Mouse (Mus musculus) hindbrain, embryonic 13.5 days (tissue): Measurements from ENCODE around the gene Slc13a1. TPM values are rescaled to one million over a fixed set of nuclear protein-coding genes. Genes with fewer than 3 reads are reported as not detected.

Experiments used
- ATAC-seq: fragments of 200-750 bp; cut with Nextera tagmentation; 2 replicates; pipeline ENCODE4 v1.8.0; 2017; ENCODE audit warnings: moderate TSS enrichment; ENCODE audit not compliant: low FRiP score
- H3K27ac ChIP-seq: fragments of 300-500 bp; sonication (generic); 2 replicates; pipeline ENCODE4 v1.5.1; 2015; ENCODE audit warnings: inconsistent platforms, mild to moderate bottlenecking, moderate library complexity
- H3K27me3 ChIP-seq: fragments of 300-500 bp; sonication (generic); 2 replicates; pipeline ENCODE4 v1.6.1; 2015; ENCODE audit warnings: mild to moderate bottlenecking, inconsistent platforms
- H3K36me3 ChIP-seq: fragments of 300-500 bp; sonication (generic); 2 replicates; pipeline ENCODE4 v1.6.1; 2015; ENCODE audit warnings: mild to moderate bottlenecking, inconsistent platforms
- H3K4me1 ChIP-seq: fragments of 300-500 bp; sonication (generic); replicated peaks from 2 replicates; pipeline ENCODE4 v1.6.1; 2015; ENCODE audit warnings: inconsistent platforms
- H3K4me2 ChIP-seq: fragments of 300-500 bp; sonication (generic); 2 replicates; pipeline ENCODE4 v1.6.1; 2015; ENCODE audit warnings: inconsistent platforms, mild to moderate bottlenecking, moderate library complexity
- H3K4me3 ChIP-seq: fragments of 300-500 bp; sonication (generic); 2 replicates; pipeline ENCODE4 v1.5.1; 2015; ENCODE audit warnings: mild to moderate bottlenecking, inconsistent platforms
- H3K9ac ChIP-seq: fragments of 300-500 bp; sonication (generic); 2 replicates; pipeline ENCODE4 v1.6.1; 2015; ENCODE audit warnings: mild to moderate bottlenecking, inconsistent platforms
- H3K9me3 ChIP-seq: fragments of 300-500 bp; sonication (generic); 2 replicates; pipeline ENCODE4 v1.6.1; 2016; ENCODE audit warnings: inconsistent platforms
- WGBS: fragments of 180-500 bp; shearing (Covaris S2); methylation state at CpG from one replicate; pipeline ENCODE4 v1.1.7; 2015; 5-methylcytosine and 5-hydroxymethylcytosine counted together
- polyA plus RNA-seq: library from polyadenylated mRNA; unstranded; fragments of >200 nt; fragmentation: Nextera tagmentation; extraction: Ambion mirVana; gene quantifications from 2 replicates; pipeline ENCODE4 v1.2.1, GENCODE M21; 2015

The Slc13a1 gene
- polyA plus RNA-seq, 1 experiment from 2014 or later, result 0.13 TPM

- Histone ChIP-seq H3K4me3 (no peak overlapping the region), H3K27ac (no peak overlapping the region), H3K27me3 (no peaks in the 10 kb centered on the region), H3K4me1 (no peaks in the 10 kb centered on the region), H3K9me3 (no peaks in the 10 kb centered on the region), H3K4me2 (no peak overlapping the region), H3K36me3 (no peaks in the 10 kb centered on the region), H3K9ac (no peak overlapping the region)
- ATAC-seq, result no peak
- WGBS, result 81% methylated on average over 1 of the region's 1 CpGs
Measured at GRCm38 (mm10) chr6:24159795-24160194, 8.1 kb downstream of the Slc13a1 start.

GRCm38 (mm10) chr6:24154901-24155300 is 13.0 kb downstream of the Slc13a1 start:
- Histone ChIP-seq H3K4me1 (no peaks in the 10 kb centered on the region), H3K27ac (no peak overlapping the region), H3K27me3 (no peaks in the 10 kb centered on the region), H3K4me3 (no peak overlapping the region), H3K36me3 (no peaks in the 10 kb centered on the region), H3K9me3 (no peaks in the 10 kb centered on the region), H3K9ac (no peak overlapping the region), H3K4me2 (no peak overlapping the region)
- 74% methylated on average over 4 of the region's 4 CpGs for WGBS
- ATAC-seq, result no peak

GRCm38 (mm10) chr6:24132951-24133350 is 34.9 kb downstream of the Slc13a1 start:
- Histone ChIP-seq H3K4me2 (no peak overlapping the region), H3K4me1 (no peaks in the 10 kb centered on the region), H3K27ac (no peak overlapping the region), H3K4me3 (no peak overlapping the region), H3K9ac (no peak overlapping the region), H3K27me3 (no peaks in the 10 kb centered on the region), H3K9me3 (no peaks in the 10 kb centered on the region), H3K36me3 (no peaks in the 10 kb centered on the region)
- no peak for ATAC-seq
- whole genome bisulfite sequencing, result 89% methylated on average over 4 of the region's 4 CpGs

- Histone ChIP-seq H3K27ac (no peak overlapping the region), H3K4me3 (no peak overlapping the region), H3K9me3 (no peaks in the 10 kb centered on the region), H3K27me3 (no peaks in the 10 kb centered on the region), H3K9ac (no peak overlapping the region), H3K4me1 (no peaks in the 10 kb centered on the region), H3K4me2 (no peak overlapping the region), H3K36me3 (no peaks in the 10 kb centered on the region)
- ATAC-seq, result no peak
Measured at GRCm38 (mm10) chr6:24122632-24123031, 45.3 kb downstream of the Slc13a1 start.

GRCm38 (mm10) chr6:24111614-24112013 is 56.3 kb downstream of the Slc13a1 start:
- H3K4me1 ChIP-seq, result no peaks in the 10 kb centered on the region
- 91% methylated on average over 8 of the region's 8 CpGs for WGBS
- H3K9ac ChIP-seq, result no peak overlapping the region
- no peak overlapping the region for H3K4me2 ChIP-seq
- H3K9me3 ChIP-seq, result 0 out of 2 replicates have a peak, but pooled peaks cover 4% of the 10 kb centered on the region
- H3K27ac ChIP-seq, result no peak overlapping the region
- no peaks in the 10 kb centered on the region for H3K27me3 ChIP-seq
- no peak for ATAC-seq
- H3K4me3 ChIP-seq, result no peak overlapping the region
- no peaks in the 10 kb centered on the region for H3K36me3 ChIP-seq

- no peaks in the 10 kb centered on the region for H3K27me3 ChIP-seq
- H3K36me3 ChIP-seq, result no peaks in the 10 kb centered on the region
- H3K4me3 ChIP-seq, result no peak overlapping the region
- H3K9me3 ChIP-seq, result 0 out of 2 replicates have a peak, but pooled peaks cover 4% of the 10 kb centered on the region
- no peak for ATAC-seq
- peaks cover 7% of the 10 kb centered on the region for H3K4me1 ChIP-seq
- 94% methylated on average over 4 of the region's 4 CpGs for WGBS
- H3K4me2 ChIP-seq, result no peak overlapping the region
- no peak overlapping the region for H3K27ac ChIP-seq
- no peak overlapping the region for H3K9ac ChIP-seq
Measured at GRCm38 (mm10) chr6:24108471-24108870, 59.4 kb downstream of the Slc13a1 start.

- H3K9me3 ChIP-seq, result 0 out of 2 replicates have a peak, but pooled peaks cover 4% of the 10 kb centered on the region
- ATAC-seq, result peak; percentile 82
- no peaks in the 10 kb centered on the region for H3K27me3 ChIP-seq
- peaks cover 7% of the 10 kb centered on the region for H3K4me1 ChIP-seq
- H3K4me3 ChIP-seq, result no peak overlapping the region
- H3K36me3 ChIP-seq, result no peaks in the 10 kb centered on the region
- no peak overlapping the region; the same call in 1 of the 2 replicates for H3K27ac ChIP-seq
- H3K9ac ChIP-seq, result no peak overlapping the region
- H3K4me2 ChIP-seq, result no peak overlapping the region
- 16% methylated on average over 3 of the region's 3 CpGs for WGBS
Measured at GRCm38 (mm10) chr6:24106157-24106556, 61.7 kb downstream of the Slc13a1 start.

- Histone ChIP-seq H3K9ac (no peak overlapping the region), H3K27ac (no peak overlapping the region), H3K4me1 (peaks cover 7% of the 10 kb centered on the region), H3K4me2 (no peak overlapping the region), H3K27me3 (no peaks in the 10 kb centered on the region), H3K9me3 (0 out of 2 replicates have a peak, but pooled peaks cover 4% of the 10 kb centered on the region), H3K36me3 (no peaks in the 10 kb centered on the region), H3K4me3 (no peak overlapping the region)
- peak; percentile 89 for ATAC-seq
- 12% methylated on average over 5 of the region's 5 CpGs for WGBS
Measured at GRCm38 (mm10) chr6:24105681-24106080, 62.2 kb downstream of the Slc13a1 start.

GRCm38 (mm10) chr6:24101281-24101680 is 66.6 kb downstream of the Slc13a1 start:
- 79% methylated on average over 1 of the region's 1 CpGs for WGBS
- no peak overlapping the region for H3K9ac ChIP-seq
- no peak overlapping the region for H3K27ac ChIP-seq
- peaks cover 7% of the 10 kb centered on the region for H3K4me1 ChIP-seq
- H3K9me3 ChIP-seq, result no peaks in the 10 kb centered on the region
- no peak for ATAC-seq
- no peaks in the 10 kb centered on the region for H3K36me3 ChIP-seq
- H3K4me2 ChIP-seq, result no peak overlapping the region
- no peaks in the 10 kb centered on the region for H3K27me3 ChIP-seq
- no peak overlapping the region for H3K4me3 ChIP-seq

GRCm38 (mm10) chr6:24100705-24101104 is 67.2 kb downstream of the Slc13a1 start:
- Histone ChIP-seq H3K9me3 (no peaks in the 10 kb centered on the region), H3K27ac (no peak overlapping the region), H3K9ac (no peak overlapping the region), H3K27me3 (no peaks in the 10 kb centered on the region), H3K4me3 (no peak overlapping the region), H3K4me2 (no peak overlapping the region), H3K36me3 (no peaks in the 10 kb centered on the region), H3K4me1 (peaks cover 2% of the 10 kb centered on the region)
- WGBS, result 35% methylated on average over 5 of the region's 5 CpGs
- ATAC-seq, result no peak

- Histone ChIP-seq H3K4me3 (no peak overlapping the region), H3K4me1 (no peaks in the 10 kb centered on the region), H3K4me2 (no peak overlapping the region), H3K9me3 (no peaks in the 10 kb centered on the region), H3K27me3 (no peaks in the 10 kb centered on the region), H3K9ac (no peak overlapping the region), H3K36me3 (no peaks in the 10 kb centered on the region), H3K27ac (no peak overlapping the region)
- ATAC-seq, result no peak
Measured at GRCm38 (mm10) chr6:24097400-24097799, 70.5 kb downstream of the Slc13a1 start.

- Histone ChIP-seq H3K4me3 (no peak overlapping the region), H3K9me3 (no peaks in the 10 kb centered on the region), H3K27ac (no peak overlapping the region), H3K36me3 (no peaks in the 10 kb centered on the region), H3K4me2 (no peak overlapping the region), H3K9ac (no peak overlapping the region), H3K4me1 (no peaks in the 10 kb centered on the region), H3K27me3 (no peaks in the 10 kb centered on the region)
- WGBS, result 81% methylated on average over 2 of the region's 2 CpGs
- no peak for ATAC-seq
Measured at GRCm38 (mm10) chr6:24076089-24076488, 91.8 kb downstream of the Slc13a1 start.

- H3K4me3 ChIP-seq, result no peak overlapping the region
- no peak overlapping the region for H3K27ac ChIP-seq
- H3K27me3 ChIP-seq, result no peaks in the 10 kb centered on the region
- 64% methylated on average over 4 of the region's 4 CpGs for WGBS
- no peaks in the 10 kb centered on the region for H3K36me3 ChIP-seq
- H3K4me1 ChIP-seq, result no peaks in the 10 kb centered on the region
- no peak for ATAC-seq
- H3K4me2 ChIP-seq, result no peak overlapping the region
- no peak overlapping the region for H3K9ac ChIP-seq
- H3K9me3 ChIP-seq, result no peaks in the 10 kb centered on the region
Measured at GRCm38 (mm10) chr6:24072804-24073203, 95.1 kb downstream of the Slc13a1 start.
